19 mouse cellular contexts compared by ENCODE assay signal in genomic region chr14:20460216-20460615, GRCm38 (mm10). TPM values are rescaled to one million over a fixed set of nuclear protein-coding genes. Genes with fewer than 3 reads are reported as not detected.
A peak's percentile ranks its signal among the peaks of the same experiment; 100 is the strongest.
DNase-seq lines count a peak whose midpoint lies in the region; TF ChIP-seq lines count a peak whose summit lies in the region.
"Had no signal": no experiment of that assay in that cellular context is flagged by ENCODE, and none has a peak within 500 bp of the region (broad histone marks: within the 10 kb centered on the region; RNA-seq: fewer than 3 reads in every experiment).

No protein-coding gene starts in this region.

- no peak for TF ChIP-seq POLR2A in brain, embryonic 14.5 days (IDR thresholded peaks at IDR 0.05; ENCODE audit: borderline replicate concordance, extremely low read depth, insufficient read depth, insufficient read length, poor library complexity, severe bottlenecking)
- TF ChIP-seq POLR2A in embryonic fibroblast, embryonic 13.5 days (IDR thresholded peaks at IDR 0.05; ENCODE audit: low read depth, low read length), result no peak

- H3K4me3 ChIP-seq in embryonic fibroblast, embryonic 13.5 days (ENCODE audit: insufficient read depth, low read length), result no peak overlapping the region
- H3K4me3 ChIP-seq: embryonic facial prominence, embryonic 12.5 days; gastrocnemius, adult 2 months; heart, embryonic 13.5 days; hindbrain, embryonic 12.5 days had no signal

- DNase-seq in layer of hippocampus, adult 18-20 months (ENCODE audit: low spot score in 2 of 2), result peak; percentile 28 to 60
- DNase-seq in layer of hippocampus, postnatal 14 days (ENCODE audit: low spot score in 2 of 2), result no peak
- peak; percentile 38 for DNase-seq in brain, adult 2 months (ENCODE audit: low read depth, low spot score)
- peak; percentile 5 for DNase-seq in brain, embryonic 14.5 days (ENCODE audit: low read depth)
- DNase-seq in adrenal gland, adult 18-20 months (ENCODE audit: low spot score in 2 of 2), result no peak
- DNase-seq: adrenal gland, adult 8-10 months; adrenal gland, postnatal 36 days; cerebellum, adult 11-12 months; cerebellum, adult 9-10 months; gastrocnemius, adult 2 months; gastrocnemius, postnatal 25 days; heart, postnatal 4 days had no signal

- no peak overlapping the region for H3K27ac ChIP-seq in embryonic fibroblast, embryonic 13.5 days (ENCODE audit: insufficient read depth, low read length)
- H3K27ac ChIP-seq: embryonic facial prominence, embryonic 12.5 days; gastrocnemius, adult 2 months; heart, embryonic 13.5 days; hindbrain, embryonic 12.5 days had no signal

- TF ChIP-seq CTCF in brain, embryonic 14.5 days (IDR thresholded peaks at IDR 0.05; ENCODE audit: borderline replicate concordance, extremely low read depth, insufficient read depth, insufficient read length), result no peak
- TF ChIP-seq CTCF in embryonic fibroblast, embryonic 13.5 days (IDR thresholded peaks at IDR 0.05; ENCODE audit: borderline replicate concordance, insufficient read depth, low read length), result 0 out of 2 replicates have a peak, but pooled peaks have one; percentile 4

- H3K4me1 ChIP-seq in embryonic fibroblast, embryonic 13.5 days (ENCODE audit: control insufficient read depth, insufficient read depth, low read length), result no peaks in the 10 kb centered on the region
- H3K4me1 ChIP-seq: embryonic facial prominence, embryonic 12.5 days; heart, embryonic 13.5 days; hindbrain, embryonic 12.5 days had no signal

RNA-seq across cellular contexts. Expression of gene Cfap70, which starts 8.2 kb away (rescaled TPM):
- 1 to 10 TPM; 1.4 to 1.9 TPM for total RNA-seq in layer of hippocampus, adult 18-20 months (2021)
- total RNA-seq in layer of hippocampus, postnatal 14 days (2021), result 1 to 10 TPM in 1 of 2 experiments, under 1 TPM in 1; 0.67 to 1.8 TPM
- polyA plus RNA-seq in brain, embryonic 14.5 days (2012; rRNA removed), result 0.69 and 1.2 TPM in 2 replicates
- 1.4 TPM in 1 of 2 replicates, not detected in the other for polyA plus RNA-seq in embryonic fibroblast, embryonic 13.5 days (2011; ENCODE audit: insufficient read length, low read depth, missing spikeins)
- 1 to 10 TPM in 1 of 2 experiments, under 1 TPM in 1; 0.96 to 1.1 TPM for total RNA-seq in adrenal gland, adult 18-20 months (2021)
- total RNA-seq: granulocyte monocyte progenitor cell, adult 5-6 weeks had no signal
- polyA plus RNA-seq: inflammation-experienced regulatory T-cells, adult 6 months; intestine, postnatal 0 days had no signal

RNA-seq across cellular contexts. Expression of gene Anxa7, which starts 19.7 kb away (rescaled TPM):
- total RNA-seq in layer of hippocampus, adult 18-20 months (2021), result 10 to 100 TPM; 74.3 to 74.7 TPM
- 10 to 100 TPM; 48.4 to 50.6 TPM for total RNA-seq in layer of hippocampus, postnatal 14 days (2021)
- 18.0 and 18.9 TPM in 2 replicates for polyA plus RNA-seq in brain, embryonic 14.5 days (2012; rRNA removed)
- 127 and 138 TPM in 2 replicates for polyA plus RNA-seq in embryonic fibroblast, embryonic 13.5 days (2011; ENCODE audit: insufficient read length, low read depth, missing spikeins)
- 100 to 1,000 TPM; 101 to 116 TPM for total RNA-seq in adrenal gland, adult 18-20 months (2021)

RNA-seq across cellular contexts. Expression of gene Mss51, which starts 36.5 kb away (rescaled TPM):
- 1 to 10 TPM in 1 of 2 experiments, under 1 TPM in 1; 0.40 to 1.1 TPM for total RNA-seq in layer of hippocampus, adult 18-20 months (2021)
- 1 to 10 TPM; 1.0 to 1.8 TPM for total RNA-seq in layer of hippocampus, postnatal 14 days (2021)
- 1.5 and 2.4 TPM in 2 replicates for polyA plus RNA-seq in brain, embryonic 14.5 days (2012; rRNA removed)
- polyA plus RNA-seq in embryonic fibroblast, embryonic 13.5 days (2011; ENCODE audit: insufficient read length, low read depth, missing spikeins), result 1.2 TPM in 2 replicates
- total RNA-seq in adrenal gland, adult 18-20 months (2021), result under 1 TPM; 0.60 to 0.70 TPM

Comparison
In these comparisons a context has a peak if more than half of its experiments do, and no peak if none do; other contexts are left out.
1. DNase-seq: peak in layer of hippocampus, adult 18-20 months (2 of 2), brain, adult 2 months (single experiment) and brain, embryonic 14.5 days (single experiment); none in layer of hippocampus, postnatal 14 days (0 of 2) and adrenal gland, adult 18-20 months (0 of 2).